ENCODE assay signal across 12 mouse cellular contexts in genomic region chr3:103716774-103717760, GRCm38 (mm10). TPM values are rescaled to one million over a fixed set of nuclear protein-coding genes. Genes with fewer than 3 reads are reported as not detected.
DNase-seq lines count a peak whose midpoint lies in the region; ATAC-seq lines count a peak whose summit lies in the region.
"Had no signal": no experiment of that assay in that cellular context is flagged by ENCODE, and none has a peak within 500 bp of the region (broad histone marks: within the 10 kb centered on the region; RNA-seq: fewer than 3 reads in every experiment).

No protein-coding gene starts in this region.

- peaks cover 3% of the 10 kb centered on the region; the same call in 1 of the 2 replicates for H3K4me1 ChIP-seq in forebrain, embryonic 11.5 days (replicated peaks; ENCODE audit: control insufficient read depth, insufficient read depth, low read length)
- peaks cover 3% of the 10 kb centered on the region; the same call in 1 of the 2 replicates for H3K4me1 ChIP-seq in forebrain, embryonic 14.5 days (ENCODE audit: control insufficient read depth, insufficient read depth, low read length)
- peaks cover 32% of the 10 kb centered on the region for H3K4me1 ChIP-seq in lung, embryonic 15.5 days
- peaks cover 21% of the 10 kb centered on the region for H3K4me1 ChIP-seq in hindbrain, embryonic 14.5 days (replicated peaks; ENCODE audit: control insufficient read depth, insufficient read depth, low read length)
- H3K4me1 ChIP-seq in neural tube, embryonic 13.5 days (replicated peaks): peaks cover 35% of the 10 kb centered on the region

- H3K27ac ChIP-seq in forebrain, embryonic 11.5 days (ENCODE audit: low read depth, low read length): no peak overlapping the region
- no peak overlapping the region for H3K27ac ChIP-seq in forebrain, embryonic 14.5 days (ENCODE audit: low read depth, low read length)
- peak overlapping the region; percentile 89 for H3K27ac ChIP-seq in lung, embryonic 15.5 days
- H3K27ac ChIP-seq in hindbrain, embryonic 14.5 days: peak overlapping the region; percentile 14
- H3K27ac ChIP-seq in neural tube, embryonic 13.5 days (replicated peaks): peak overlapping the region; percentile 67

- no peak overlapping the region for H3K9ac ChIP-seq in forebrain, embryonic 11.5 days (ENCODE audit: low read length)
- no peak overlapping the region for H3K9ac ChIP-seq in forebrain, embryonic 14.5 days (ENCODE audit: low read length)
- no peak overlapping the region for H3K9ac ChIP-seq in lung, embryonic 15.5 days
- H3K9ac ChIP-seq in hindbrain, embryonic 14.5 days: no peak overlapping the region
- H3K9ac ChIP-seq in neural tube, embryonic 13.5 days: no peak overlapping the region

- DNase-seq in forebrain, embryonic 11.5 days (ENCODE audit: low spot score): no peak
- no peak for DNase-seq in forebrain, embryonic 14.5 days (ENCODE audit: low spot score)
- DNase-seq in lung, postnatal 25 days (ENCODE audit: low spot score): no peak
- no peak for DNase-seq in hindbrain, embryonic 14.5 days (ENCODE audit: low spot score)
- no peak for DNase-seq in layer of hippocampus, postnatal 25 days (ENCODE audit: extremely low spot score in 1 of 2, low spot score in 1 of 2)
- no peak for DNase-seq in cerebellum, adult 11-12 months
- DNase-seq: B cell, adult 2 months had no signal

- 57% methylated on average over 15 of the region's 15 CpGs for WGBS in forebrain, embryonic 11.5 days
- 57% methylated on average over 15 of the region's 15 CpGs for WGBS in forebrain, embryonic 14.5 days
- WGBS in lung, embryonic 15.5 days: 42% methylated on average over 15 of the region's 15 CpGs
- 28% methylated on average over 15 of the region's 15 CpGs for WGBS in hindbrain, embryonic 14.5 days
- WGBS in neural tube, embryonic 13.5 days: 33% methylated on average over 15 of the region's 15 CpGs

- H3K4me3 ChIP-seq in forebrain, embryonic 11.5 days (ENCODE audit: low read depth, low read length): no peak overlapping the region
- no peak overlapping the region for H3K4me3 ChIP-seq in forebrain, embryonic 14.5 days (ENCODE audit: low read depth, low read length)
- H3K4me3 ChIP-seq in lung, embryonic 15.5 days: no peak overlapping the region
- H3K4me3 ChIP-seq in hindbrain, embryonic 14.5 days (replicated peaks; ENCODE audit: low read length): no peak overlapping the region
- H3K4me3 ChIP-seq in neural tube, embryonic 13.5 days: no peak overlapping the region

- no peak overlapping the region for H3K4me2 ChIP-seq in forebrain, embryonic 11.5 days (ENCODE audit: low read depth, low read length, severe bottlenecking)
- H3K4me2 ChIP-seq in forebrain, embryonic 14.5 days (ENCODE audit: low read length): no peak overlapping the region
- H3K4me2 ChIP-seq in lung, embryonic 15.5 days: no peak overlapping the region
- H3K4me2 ChIP-seq in hindbrain, embryonic 14.5 days (replicated peaks): no peak overlapping the region
- H3K4me2 ChIP-seq in neural tube, embryonic 13.5 days: no peak overlapping the region

- H3K9me3 ChIP-seq in forebrain, embryonic 11.5 days (ENCODE audit: control insufficient read depth, low read length): no peaks in the 10 kb centered on the region
- H3K9me3 ChIP-seq in forebrain, embryonic 14.5 days (replicated peaks; ENCODE audit: control insufficient read depth, low read length): no peaks in the 10 kb centered on the region
- H3K9me3 ChIP-seq in lung, embryonic 15.5 days: no peaks in the 10 kb centered on the region
- H3K9me3 ChIP-seq in hindbrain, embryonic 14.5 days (ENCODE audit: control insufficient read depth, low read length): no peaks in the 10 kb centered on the region
- no peaks in the 10 kb centered on the region for H3K9me3 ChIP-seq in neural tube, embryonic 13.5 days

- no peaks in the 10 kb centered on the region for H3K36me3 ChIP-seq in forebrain, embryonic 11.5 days (ENCODE audit: control insufficient read depth, insufficient read depth, low read length)
- H3K36me3 ChIP-seq in forebrain, embryonic 14.5 days (ENCODE audit: control insufficient read depth, insufficient read depth, low read length): no peaks in the 10 kb centered on the region
- H3K36me3 ChIP-seq in lung, embryonic 15.5 days: no peaks in the 10 kb centered on the region
- H3K36me3 ChIP-seq in hindbrain, embryonic 14.5 days (replicated peaks; ENCODE audit: control insufficient read depth, insufficient read depth): no peaks in the 10 kb centered on the region
- no peaks in the 10 kb centered on the region for H3K36me3 ChIP-seq in neural tube, embryonic 13.5 days

- ATAC-seq in forebrain, embryonic 11.5 days (replicated peaks; ENCODE audit: low FRiP score): 0 out of 2 replicates have a peak, but pooled peaks have one; percentile 24
- ATAC-seq in forebrain, embryonic 14.5 days: no peak
- peak; percentile 35; the same call in 1 of the 2 replicates for ATAC-seq in lung, embryonic 15.5 days (ENCODE audit: borderline replicate concordance, extremely low read depth, low FRiP score, low TSS enrichment)
- ATAC-seq in hindbrain, embryonic 14.5 days (ENCODE audit: low FRiP score): peak; percentile 43; the same call in 1 of the 2 replicates
- peak; percentile 28; the same call in 1 of the 2 replicates for ATAC-seq in neural tube, embryonic 13.5 days (ENCODE audit: low read depth)
- ATAC-seq: activated CD4-positive, CD25-positive, alpha-beta regulatory T cell, adult 4 months had no signal

- H3K27me3 ChIP-seq in forebrain, embryonic 11.5 days (ENCODE audit: control insufficient read depth, insufficient read depth, low read length): no peaks in the 10 kb centered on the region
- H3K27me3 ChIP-seq in forebrain, embryonic 14.5 days (replicated peaks; ENCODE audit: control insufficient read depth, insufficient read depth, low read length): no peaks in the 10 kb centered on the region
- no peaks in the 10 kb centered on the region for H3K27me3 ChIP-seq in lung, embryonic 15.5 days
- H3K27me3 ChIP-seq in hindbrain, embryonic 14.5 days (ENCODE audit: control insufficient read depth, insufficient read depth, low read length): no peaks in the 10 kb centered on the region
- no peaks in the 10 kb centered on the region for H3K27me3 ChIP-seq in neural tube, embryonic 13.5 days

RNA-seq across cellular contexts. Expression of gene Olfml3, which starts 20.7 kb away (rescaled TPM):
- polyA plus RNA-seq in forebrain, embryonic 11.5 days (2014; fragmentation: Nextera tagmentation; extraction: Ambion mirVana): 6.4 and 8.7 TPM in 2 replicates
- 5.6 and 6.3 TPM in 2 replicates for polyA plus RNA-seq in forebrain, embryonic 14.5 days (2014; fragmentation: Nextera tagmentation; extraction: Ambion mirVana)
- polyA plus RNA-seq in lung, embryonic 15.5 days (2015; fragmentation: Nextera tagmentation; extraction: Ambion mirVana): 80.4 and 80.7 TPM in 2 replicates
- polyA plus RNA-seq in hindbrain, embryonic 14.5 days (2014; fragmentation: Nextera tagmentation; extraction: Ambion mirVana): 12.0 and 12.4 TPM in 2 replicates
- 14.2 and 16.8 TPM in 2 replicates for polyA plus RNA-seq in neural tube, embryonic 13.5 days (2015; fragmentation: Nextera tagmentation; extraction: Ambion mirVana)
- 10 to 100 TPM; 12.5 to 15.0 TPM for total RNA-seq in layer of hippocampus, postnatal 25 days (2021)

RNA-seq across cellular contexts. Expression of gene Gm10964, which starts 22.1 kb away (rescaled TPM):
- not detected in 2 replicates for polyA plus RNA-seq in forebrain, embryonic 11.5 days (2014; fragmentation: Nextera tagmentation; extraction: Ambion mirVana)
- not detected in 2 replicates for polyA plus RNA-seq in forebrain, embryonic 14.5 days (2014; fragmentation: Nextera tagmentation; extraction: Ambion mirVana)
- not detected in 2 replicates for polyA plus RNA-seq in lung, embryonic 15.5 days (2015; fragmentation: Nextera tagmentation; extraction: Ambion mirVana)
- polyA plus RNA-seq in hindbrain, embryonic 14.5 days (2014; fragmentation: Nextera tagmentation; extraction: Ambion mirVana): not detected in 2 replicates
- not detected in 2 replicates for polyA plus RNA-seq in neural tube, embryonic 13.5 days (2015; fragmentation: Nextera tagmentation; extraction: Ambion mirVana)
- total RNA-seq in layer of hippocampus, postnatal 25 days (2021): not detected
- total RNA-seq: heart, postnatal 14 days had no signal
- polyA plus RNA-seq: activated CD4-positive, CD25-positive, alpha-beta regulatory T cell, adult 4 months; liver, embryonic 16.5 days had no signal

Comparison
In these comparisons a context has a peak if more than half of its experiments do, and no peak if none do; other contexts are left out.
1. H3K27ac ChIP-seq: peak in lung, embryonic 15.5 days (single experiment), hindbrain, embryonic 14.5 days (single experiment) and neural tube, embryonic 13.5 days (single experiment); none in forebrain, embryonic 11.5 days (single experiment) and forebrain, embryonic 14.5 days (single experiment).